Mouse (Mus musculus) forebrain, embryonic 13.5 days (tissue): ENCODE data around the gene Mtln. TPM values are rescaled to one million over a fixed set of nuclear protein-coding genes. Genes with fewer than 3 reads are reported as not detected.

Experiments
- ATAC-seq: fragments of 200-750 bp; cut with Nextera tagmentation; 2 replicates; pipeline ENCODE4 v1.8.0; 2017
- H3K27ac ChIP-seq: fragments of 300-500 bp; sonication (generic); 2 replicates; pipeline ENCODE4 v1.5.1; 2015; ENCODE audit warnings: inconsistent platforms, mild to moderate bottlenecking, moderate library complexity
- H3K27me3 ChIP-seq: fragments of 300-500 bp; sonication (generic); 2 replicates; pipeline ENCODE4 v1.6.1; 2015; ENCODE audit warnings: mild to moderate bottlenecking, inconsistent platforms
- H3K36me3 ChIP-seq: fragments of 300-500 bp; sonication (generic); 2 replicates; pipeline ENCODE4 v1.6.1; 2015; ENCODE audit warnings: mild to moderate bottlenecking, inconsistent platforms; ENCODE audit not compliant: poor library complexity, severe bottlenecking
- H3K4me1 ChIP-seq: fragments of 300-500 bp; sonication (generic); 2 replicates; pipeline ENCODE4 v1.6.1; 2015; ENCODE audit warnings: inconsistent platforms
- H3K4me2 ChIP-seq: fragments of 300-500 bp; sonication (generic); 2 replicates; pipeline ENCODE4 v1.6.1; 2015; ENCODE audit warnings: inconsistent platforms, mild to moderate bottlenecking, moderate library complexity
- H3K4me3 ChIP-seq: fragments of 300-500 bp; sonication (generic); 2 replicates; pipeline ENCODE4 v1.5.1; 2015; ENCODE audit warnings: mild to moderate bottlenecking, inconsistent platforms
- H3K9ac ChIP-seq: fragments of 300-500 bp; sonication (generic); 2 replicates; pipeline ENCODE4 v1.6.1; 2015; ENCODE audit warnings: mild to moderate bottlenecking, inconsistent platforms
- H3K9me3 ChIP-seq: fragments of 300-500 bp; sonication (generic); replicated peaks from 2 replicates; pipeline ENCODE4 v1.6.1; 2016; ENCODE audit warnings: inconsistent platforms
- WGBS: fragments of 180-500 bp; shearing (Covaris S2); methylation state at CpG from one replicate; pipeline ENCODE4 v1.1.7; 2015; 5-methylcytosine and 5-hydroxymethylcytosine counted together
- polyA plus RNA-seq: library from polyadenylated mRNA; unstranded; fragments of >200 nt; fragmentation: Nextera tagmentation; extraction: Ambion mirVana; gene quantifications from 2 replicates; pipeline ENCODE4 v1.2.1, GENCODE M21; 2015

Gene Mtln
- polyA plus RNA-seq, 1 experiment from 2014 or later = 35.1 TPM

DNA sequence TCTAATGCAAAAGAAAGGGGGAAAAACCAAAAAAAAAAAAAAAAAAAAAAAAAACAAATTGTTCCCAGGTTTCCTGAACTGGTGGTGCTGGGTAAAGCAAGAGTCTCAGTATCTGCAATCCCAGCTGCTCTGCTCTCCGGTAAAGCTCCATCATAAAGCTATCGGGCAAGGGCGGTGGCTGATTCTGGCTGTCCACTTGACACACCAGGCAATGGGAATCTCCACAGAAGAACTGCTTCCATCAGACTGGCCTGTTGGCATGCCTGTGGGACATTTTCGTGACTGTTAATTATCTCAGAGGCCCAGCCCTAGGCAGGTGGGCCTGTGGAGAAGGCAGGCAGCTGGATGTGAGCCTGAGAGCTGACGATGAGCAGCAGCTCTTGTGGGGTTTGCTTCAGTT lies 13.8 kb downstream of the Mtln start:
- no peak for ATAC-seq

DNA sequence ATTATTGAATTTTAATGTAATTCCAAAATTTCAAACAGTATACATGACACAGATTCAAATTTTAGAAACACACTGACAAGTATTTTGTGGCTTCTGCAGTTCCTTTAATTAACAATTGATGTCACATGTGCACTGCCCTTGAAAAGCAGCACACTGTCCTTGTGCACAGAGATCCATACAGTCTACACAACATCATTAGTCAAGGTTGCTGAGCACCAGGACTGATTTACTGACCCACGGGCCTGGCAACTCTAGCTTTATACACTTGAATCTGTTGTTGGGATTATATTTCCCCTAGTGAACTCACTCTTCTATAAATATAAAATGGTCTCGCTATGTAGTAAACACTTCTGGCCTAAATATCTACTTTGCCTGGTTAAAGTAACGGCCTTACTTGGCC lies 17.3 kb downstream of the Mtln start:
- Histone ChIP-seq H3K27me3 (no peaks in the 10 kb centered on the region), H3K4me1 (peaks cover 10% of the 10 kb centered on the region), H3K36me3 (peaks cover 54% of the 10 kb centered on the region), H3K9ac (no peak overlapping the region), H3K4me3 (no peak overlapping the region), H3K4me2 (no peak overlapping the region), H3K27ac (no peak overlapping the region), H3K9me3 (no peaks in the 10 kb centered on the region)
- ATAC-seq = no peak
- WGBS = 60% methylated on average over 3 of the region's 3 CpGs

More for the DNA sequence above, 13.8 kb downstream of the Mtln start:
- Histone ChIP-seq H3K9ac (no peak overlapping the region), H3K27ac (no peak overlapping the region), H3K27me3 (no peaks in the 10 kb centered on the region), H3K4me1 (peaks cover 10% of the 10 kb centered on the region), H3K4me3 (no peak overlapping the region), H3K9me3 (no peaks in the 10 kb centered on the region), H3K4me2 (no peak overlapping the region), H3K36me3 (peaks cover 34% of the 10 kb centered on the region)
- 90% methylated on average over 5 of the region's 5 CpGs for WGBS

DNA sequence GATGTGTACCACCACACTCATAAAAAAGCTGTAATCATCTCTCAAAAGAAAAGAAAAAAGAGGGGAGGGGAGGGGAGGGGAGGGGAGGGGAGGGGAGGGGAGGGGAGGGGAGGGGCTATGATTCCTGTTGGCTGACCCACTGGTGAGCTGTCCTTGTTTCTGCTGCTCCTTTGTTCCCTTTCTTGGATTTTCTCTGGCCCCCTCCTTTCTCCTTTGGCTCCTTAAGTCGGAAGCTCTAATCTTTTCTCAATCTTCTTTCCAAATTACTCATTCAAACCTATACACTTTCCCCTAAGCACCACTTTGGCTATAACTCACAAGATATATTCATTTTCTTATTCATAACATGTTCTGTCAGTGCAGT lies 17.7 kb downstream of the Mtln start:
- Histone ChIP-seq H3K4me1 (peaks cover 10% of the 10 kb centered on the region), H3K4me3 (no peak overlapping the region), H3K9ac (no peak overlapping the region), H3K27me3 (no peaks in the 10 kb centered on the region), H3K4me2 (peak overlapping the region; percentile 25; the same call in 1 of the 2 replicates), H3K9me3 (no peaks in the 10 kb centered on the region), H3K36me3 (peaks cover 54% of the 10 kb centered on the region), H3K27ac (no peak overlapping the region)
- WGBS = 0% methylated on average over 1 of the region's 1 CpGs
- ATAC-seq = peak; percentile 21

GRCm38 (mm10) chr2:127773938-127774577 lies 18.2 kb downstream of the Mtln start:
- H3K27ac ChIP-seq = peak overlapping the region; percentile 68
- no peaks in the 10 kb centered on the region for H3K9me3 ChIP-seq
- no peaks in the 10 kb centered on the region for H3K27me3 ChIP-seq
- H3K9ac ChIP-seq = 0 out of 2 replicates have a peak overlapping the region, but pooled peaks have one; percentile 45
- H3K36me3 ChIP-seq = peaks cover 54% of the 10 kb centered on the region
- peaks cover 10% of the 10 kb centered on the region for H3K4me1 ChIP-seq
- no peak overlapping the region for H3K4me3 ChIP-seq
- 25% methylated on average over 14 of the region's 15 CpGs for WGBS
- H3K4me2 ChIP-seq = peak overlapping the region; percentile 25
- ATAC-seq = peak; percentile 57

GRCm38 (mm10) chr2:127761587-127761986 lies 30.7 kb downstream of the Mtln start:
- WGBS = 92% methylated on average over 5 of the region's 5 CpGs
- no peak overlapping the region for H3K4me2 ChIP-seq
- H3K4me1 ChIP-seq = peaks cover 13% of the 10 kb centered on the region; the same call in 1 of the 2 replicates
- no peaks in the 10 kb centered on the region for H3K9me3 ChIP-seq
- ATAC-seq = no peak
- peaks cover 61% of the 10 kb centered on the region for H3K36me3 ChIP-seq
- no peak overlapping the region for H3K27ac ChIP-seq
- no peaks in the 10 kb centered on the region for H3K27me3 ChIP-seq
- H3K9ac ChIP-seq = no peak overlapping the region
- no peak overlapping the region for H3K4me3 ChIP-seq

- H3K9me3 ChIP-seq = no peaks in the 10 kb centered on the region
- no peak overlapping the region for H3K4me2 ChIP-seq
- H3K4me1 ChIP-seq = peaks cover 13% of the 10 kb centered on the region; the same call in 1 of the 2 replicates
- H3K27ac ChIP-seq = no peak overlapping the region
- no peaks in the 10 kb centered on the region for H3K27me3 ChIP-seq
- H3K4me3 ChIP-seq = no peak overlapping the region
- ATAC-seq = no peak
- H3K36me3 ChIP-seq = peaks cover 66% of the 10 kb centered on the region
- H3K9ac ChIP-seq = no peak overlapping the region
- 79% methylated on average over 10 of the region's 10 CpGs for WGBS
These were observed 31.8 kb downstream of the Mtln start for GRCm38 (mm10) chr2:127760429-127761000.

- H3K27ac ChIP-seq = no peak overlapping the region
- no peaks in the 10 kb centered on the region for H3K9me3 ChIP-seq
- WGBS = 95% methylated on average over 6 of the region's 6 CpGs
- H3K4me2 ChIP-seq = no peak overlapping the region
- ATAC-seq = no peak
- H3K4me1 ChIP-seq = peaks cover 13% of the 10 kb centered on the region; the same call in 1 of the 2 replicates
- H3K27me3 ChIP-seq = no peaks in the 10 kb centered on the region
- H3K9ac ChIP-seq = no peak overlapping the region
- H3K4me3 ChIP-seq = no peak overlapping the region
- H3K36me3 ChIP-seq = peaks cover 69% of the 10 kb centered on the region
These were observed 32.3 kb downstream of the Mtln start for GRCm38 (mm10) chr2:127760014-127760413.

DNA sequence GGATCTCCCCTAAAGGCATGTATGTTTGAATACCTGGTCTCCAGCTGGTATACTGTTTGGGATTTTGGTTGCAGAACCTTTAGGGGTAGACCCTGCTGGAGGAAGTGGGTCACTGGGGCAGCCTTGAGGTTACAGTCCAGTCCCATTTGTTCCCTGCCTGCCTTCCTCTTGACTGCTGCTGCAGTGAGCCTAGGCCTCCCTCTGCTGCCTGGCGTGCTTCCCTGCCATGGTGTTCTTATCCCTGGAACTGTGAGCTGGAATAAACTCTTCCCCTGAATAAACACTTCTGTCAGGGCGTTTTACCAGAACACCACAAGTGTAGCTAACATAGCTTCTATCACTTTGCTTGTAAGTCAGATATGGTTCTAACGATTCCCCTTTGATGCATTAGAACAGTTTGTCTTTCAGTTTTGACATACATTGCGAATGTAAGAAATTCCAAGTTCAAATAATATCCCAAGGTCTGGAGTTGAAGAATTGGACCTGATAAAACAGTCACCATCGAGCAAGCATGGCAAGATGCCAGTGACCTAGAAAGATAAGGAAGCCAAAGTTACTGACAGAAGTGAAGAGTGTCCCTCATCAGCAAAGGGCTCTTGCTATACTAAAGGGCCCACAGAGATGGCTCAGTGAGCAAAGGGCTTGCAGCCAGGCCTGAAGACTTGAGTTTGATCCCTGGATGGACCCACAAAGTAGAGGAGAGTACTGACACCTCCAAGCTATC lies 33.0 kb downstream of the Mtln start:
- no peaks in the 10 kb centered on the region for H3K9me3 ChIP-seq
- no peak for ATAC-seq
- H3K36me3 ChIP-seq = peaks cover 64% of the 10 kb centered on the region

GRCm38 (mm10) chr2:127757171-127757570 lies 35.1 kb downstream of the Mtln start:
- H3K9ac ChIP-seq = no peak overlapping the region; the same call in 1 of the 2 replicates
- no peaks in the 10 kb centered on the region for H3K27me3 ChIP-seq
- peak; percentile 73 for ATAC-seq
- H3K4me2 ChIP-seq = no peak overlapping the region
- H3K27ac ChIP-seq = peak overlapping the region; percentile 58
- peaks cover 13% of the 10 kb centered on the region; the same call in 1 of the 2 replicates for H3K4me1 ChIP-seq
- H3K4me3 ChIP-seq = no peak overlapping the region
- no peaks in the 10 kb centered on the region for H3K9me3 ChIP-seq
- WGBS = 49% methylated on average over 8 of the region's 8 CpGs
- peaks cover 50% of the 10 kb centered on the region for H3K36me3 ChIP-seq

More for the DNA sequence above, 33.0 kb downstream of the Mtln start:
- WGBS = 91% methylated on average over 5 of the region's 5 CpGs
- H3K27me3 ChIP-seq = no peaks in the 10 kb centered on the region
- H3K4me1 ChIP-seq = peaks cover 13% of the 10 kb centered on the region; the same call in 1 of the 2 replicates
- H3K27ac ChIP-seq = no peak overlapping the region
- H3K4me3 ChIP-seq = no peak overlapping the region
- H3K9ac ChIP-seq = no peak overlapping the region
- H3K4me2 ChIP-seq = no peak overlapping the region

DNA sequence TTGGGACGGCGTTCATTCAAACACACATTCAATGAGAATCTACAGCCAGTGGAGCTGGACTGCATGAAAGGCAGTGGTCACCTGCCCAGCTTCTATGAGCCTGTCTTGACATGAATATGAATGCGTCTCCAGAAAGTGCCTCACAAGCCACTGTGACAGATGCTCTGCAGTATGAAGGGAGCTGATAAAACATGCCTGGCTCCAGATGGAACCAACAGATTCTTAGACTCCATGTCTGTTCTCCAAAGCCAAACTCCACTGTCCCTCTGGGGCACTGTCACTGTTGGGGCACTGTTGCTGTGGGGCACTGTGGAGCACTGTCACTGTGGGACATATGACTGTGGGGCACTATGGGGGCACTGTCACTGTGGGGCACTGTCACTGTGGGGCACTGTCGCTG lies 38.2 kb downstream of the Mtln start:
- no peaks in the 10 kb centered on the region for H3K9me3 ChIP-seq
- ATAC-seq = no peak

GRCm38 (mm10) chr2:127751849-127752610 lies 40.3 kb downstream of the Mtln start:
- H3K36me3 ChIP-seq = peaks cover 15% of the 10 kb centered on the region; the same call in 1 of the 2 replicates
- no peak overlapping the region for H3K4me2 ChIP-seq
- no peaks in the 10 kb centered on the region for H3K9me3 ChIP-seq
- no peak overlapping the region for H3K4me3 ChIP-seq
- peaks cover 3% of the 10 kb centered on the region; the same call in 1 of the 2 replicates for H3K4me1 ChIP-seq
- H3K27ac ChIP-seq = no peak overlapping the region
- no peak for ATAC-seq
- H3K9ac ChIP-seq = no peak overlapping the region
- H3K27me3 ChIP-seq = no peaks in the 10 kb centered on the region
- 84% methylated on average over 11 of the region's 11 CpGs for WGBS

More for the DNA sequence above, 38.2 kb downstream of the Mtln start:
- Histone ChIP-seq H3K36me3 (peaks cover 22% of the 10 kb centered on the region), H3K27me3 (no peaks in the 10 kb centered on the region), H3K4me3 (no peak overlapping the region), H3K4me1 (peaks cover 13% of the 10 kb centered on the region; the same call in 1 of the 2 replicates), H3K9ac (no peak overlapping the region), H3K27ac (no peak overlapping the region), H3K4me2 (no peak overlapping the region)
- 92% methylated on average over 4 of the region's 4 CpGs for WGBS
